Mouse (Mus musculus) midbrain, embryonic 13.5 days (tissue): ENCODE results near the gene Entpd6. TPM values are rescaled to one million over a fixed set of nuclear protein-coding genes. Genes with fewer than 3 reads are reported as not detected.

Source experiments
- ATAC-seq: fragments of 200-750 bp; cut with Nextera tagmentation; 2 replicates; pipeline ENCODE4 v1.8.0; 2017; ENCODE audit warnings: mild to moderate bottlenecking, moderate TSS enrichment, moderate library complexity
- H3K27ac ChIP-seq: fragments of 300-500 bp; sonication (generic); 2 replicates; pipeline ENCODE4 v1.5.1; 2015; ENCODE audit warnings: inconsistent platforms, mild to moderate bottlenecking, moderate library complexity
- H3K27me3 ChIP-seq: fragments of 300-500 bp; sonication (generic); 2 replicates; pipeline ENCODE4 v1.6.1; 2015; ENCODE audit warnings: mild to moderate bottlenecking, inconsistent platforms
- H3K36me3 ChIP-seq: fragments of 300-500 bp; sonication (generic); 2 replicates; pipeline ENCODE4 v1.6.1; 2015; ENCODE audit warnings: mild to moderate bottlenecking, inconsistent platforms
- H3K4me1 ChIP-seq: fragments of 300-500 bp; sonication (generic); replicated peaks from 2 replicates; pipeline ENCODE4 v1.6.1; 2015; ENCODE audit warnings: inconsistent platforms
- H3K4me2 ChIP-seq: fragments of 300-500 bp; sonication (generic); replicated peaks from 2 replicates; pipeline ENCODE4 v1.6.1; 2015; ENCODE audit warnings: moderate library complexity, mild to moderate bottlenecking, inconsistent platforms
- H3K4me3 ChIP-seq: fragments of 300-500 bp; sonication (generic); replicated peaks from 2 replicates; pipeline ENCODE4 v1.5.1; 2015; ENCODE audit warnings: mild to moderate bottlenecking, inconsistent platforms
- H3K9ac ChIP-seq: fragments of 300-500 bp; sonication (generic); replicated peaks from 2 replicates; pipeline ENCODE4 v1.6.1; 2015; ENCODE audit warnings: mild to moderate bottlenecking, inconsistent platforms
- H3K9me3 ChIP-seq: fragments of 300-500 bp; sonication (generic); 2 replicates; pipeline ENCODE4 v1.6.1; 2016; ENCODE audit warnings: mild to moderate bottlenecking, inconsistent platforms
- WGBS: fragments of 180-500 bp; shearing (Covaris S2); methylation state at CpG from one replicate; pipeline ENCODE4 v1.1.7; 2015; 5-methylcytosine and 5-hydroxymethylcytosine counted together
- polyA plus RNA-seq: library from polyadenylated mRNA; unstranded; fragments of >200 nt; fragmentation: Nextera tagmentation; extraction: Ambion mirVana; gene quantifications from 2 replicates; pipeline ENCODE4 v1.2.1, GENCODE M21; 2015

Gene Entpd6
- 43.0 and 47.6 TPM in 2 replicates for polyA plus RNA-seq

GRCm38 (mm10) chr2:150748854-150749253 lies at the start of gene Entpd6:
TSS of gene Entpd6 (plus strand) at chr2:150749042.
- ATAC-seq = peak; percentile 98
- 0% methylated on average over 30 of the region's 30 CpGs for WGBS
- Histone ChIP-seq H3K27ac (peak within 1 kb of the TSS; percentile 86), H3K9ac (peak within 1 kb of the TSS; percentile 87), H3K4me3 (peak within 1 kb of the TSS; percentile 81), H3K9me3 (no peaks in the 10 kb centered on the region), H3K27me3 (peaks cover 12% of the 10 kb centered on the region; the same call in 1 of the 2 replicates), H3K36me3 (peaks cover 12% of the 10 kb centered on the region), H3K4me2 (peak within 1 kb of the TSS; percentile 94), H3K4me1 (peaks cover 11% of the 10 kb centered on the region)

- H3K4me1 ChIP-seq = no peaks in the 10 kb centered on the region
- no peaks in the 10 kb centered on the region for H3K36me3 ChIP-seq
- H3K4me2 ChIP-seq = no peak overlapping the region
- H3K9me3 ChIP-seq = no peaks in the 10 kb centered on the region
- no peak overlapping the region for H3K4me3 ChIP-seq
- no peak overlapping the region for H3K9ac ChIP-seq
- no peak overlapping the region for H3K27ac ChIP-seq
- H3K27me3 ChIP-seq = no peaks in the 10 kb centered on the region
- WGBS = 77% methylated on average over 4 of the region's 4 CpGs
- ATAC-seq = no peak
Measured at GRCm38 (mm10) chr2:150712167-150712674, 36.6 kb upstream of the Entpd6 start.

DNA sequence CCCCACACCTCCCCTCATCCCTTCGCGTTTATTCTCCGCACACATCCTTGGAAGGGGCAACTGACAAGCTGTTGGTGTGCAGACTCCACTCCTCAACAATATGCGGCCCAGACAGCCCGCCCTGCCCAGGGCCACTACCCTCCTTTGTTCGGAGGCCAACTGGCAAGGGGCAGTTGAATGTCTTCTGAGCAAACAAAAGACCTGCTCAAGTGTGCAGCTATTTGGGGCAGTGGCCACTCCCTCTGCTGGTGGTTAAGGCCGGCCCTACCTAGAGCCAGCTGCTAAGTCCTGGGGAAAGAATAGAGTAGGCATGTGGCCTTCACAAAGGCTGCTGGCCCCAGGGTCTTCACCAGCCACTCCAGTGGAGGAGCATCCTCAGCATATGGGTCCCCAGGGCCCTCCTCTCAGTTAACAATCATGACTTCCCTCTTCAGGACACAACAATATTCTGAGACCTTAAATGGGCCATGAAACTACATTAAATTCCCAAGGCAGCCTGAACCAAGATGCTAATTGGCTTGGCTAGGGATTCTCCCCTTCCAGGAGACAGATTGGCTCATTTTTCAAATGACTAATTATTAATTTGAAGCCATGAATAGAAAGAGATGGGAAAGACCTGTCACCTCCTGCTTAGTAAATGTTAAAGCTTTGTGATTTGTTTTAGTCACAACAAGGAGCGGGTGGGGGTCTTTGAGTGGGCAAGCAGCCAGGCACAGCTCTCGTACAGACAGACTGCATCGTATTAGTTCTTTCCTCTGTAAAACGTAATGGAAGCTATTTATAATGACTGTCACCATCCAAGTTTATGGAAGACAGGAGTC lies 12.9 kb upstream of the Entpd6 start:
- 21% methylated on average over 11 of the region's 11 CpGs for WGBS
- Histone ChIP-seq H3K4me3 (no peak overlapping the region), H3K27me3 (no peaks in the 10 kb centered on the region), H3K9ac (no peak overlapping the region), H3K4me1 (peaks cover 7% of the 10 kb centered on the region), H3K36me3 (no peaks in the 10 kb centered on the region), H3K4me2 (peak overlapping the region; percentile 32), H3K9me3 (no peaks in the 10 kb centered on the region), H3K27ac (no peak overlapping the region)
- ATAC-seq = peak; percentile 96

GRCm38 (mm10) chr2:150737881-150738280 lies 11.0 kb upstream of the Entpd6 start:
- Histone ChIP-seq H3K27me3 (no peaks in the 10 kb centered on the region), H3K9me3 (no peaks in the 10 kb centered on the region), H3K9ac (no peak overlapping the region), H3K4me1 (peaks cover 7% of the 10 kb centered on the region), H3K36me3 (no peaks in the 10 kb centered on the region), H3K4me3 (no peak overlapping the region), H3K4me2 (no peak overlapping the region), H3K27ac (no peak overlapping the region)
- 85% methylated on average over 9 of the region's 9 CpGs for WGBS
- no peak for ATAC-seq

DNA sequence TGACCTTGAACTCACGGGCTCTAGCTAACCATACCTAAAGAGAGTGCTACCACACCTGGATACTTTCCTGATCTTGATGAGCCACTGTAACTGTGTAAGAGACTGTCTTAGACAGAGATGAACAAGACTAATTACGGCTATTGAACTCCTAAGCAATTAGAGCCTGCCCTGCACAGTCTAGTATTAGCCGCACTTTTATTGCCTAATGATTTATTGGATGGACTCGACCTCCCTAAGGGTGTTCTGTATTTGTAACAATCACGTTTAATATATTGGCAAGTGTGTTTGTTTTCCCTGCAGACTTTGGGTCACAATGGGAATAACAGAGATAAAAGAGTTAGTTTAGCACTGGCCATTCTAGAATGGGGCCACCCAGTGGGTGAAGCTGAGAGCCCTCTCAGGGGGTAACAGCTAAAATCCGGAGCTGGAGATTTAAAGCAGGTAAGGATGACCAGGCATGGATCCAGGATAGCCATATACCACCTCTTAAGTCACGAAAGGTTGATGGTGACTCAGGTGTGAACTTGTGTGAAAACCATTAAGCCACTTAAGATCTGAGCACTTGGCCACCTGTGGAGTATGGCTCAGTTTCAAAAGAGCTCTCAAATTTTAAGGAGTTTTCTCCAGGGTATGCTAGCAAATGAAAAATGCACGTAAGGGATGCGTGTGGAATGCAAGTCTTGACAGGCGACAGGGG lies 8.5 kb upstream of the Entpd6 start:
- H3K36me3 ChIP-seq = no peaks in the 10 kb centered on the region
- no peak overlapping the region for H3K4me2 ChIP-seq
- H3K27ac ChIP-seq = no peak overlapping the region
- 0 out of 2 replicates have a peak, but pooled peaks cover 4% of the 10 kb centered on the region for H3K27me3 ChIP-seq
- H3K4me3 ChIP-seq = no peak overlapping the region
- no peak overlapping the region for H3K9ac ChIP-seq
- 72% methylated on average over 10 of the region's 10 CpGs for WGBS
- no peaks in the 10 kb centered on the region for H3K9me3 ChIP-seq
- H3K4me1 ChIP-seq = peaks cover 7% of the 10 kb centered on the region
- no peak for ATAC-seq

- Histone ChIP-seq H3K4me3 (no peak overlapping the region), H3K4me2 (no peak overlapping the region), H3K27ac (no peak overlapping the region), H3K36me3 (no peaks in the 10 kb centered on the region), H3K27me3 (peaks cover 8% of the 10 kb centered on the region; the same call in 1 of the 2 replicates), H3K9ac (no peak overlapping the region), H3K9me3 (no peaks in the 10 kb centered on the region), H3K4me1 (no peaks in the 10 kb centered on the region)
- 63% methylated on average over 4 of the region's 4 CpGs for WGBS
- ATAC-seq = peak; percentile 62
Measured at GRCm38 (mm10) chr2:150741405-150741804, 7.4 kb upstream of the Entpd6 start.

DNA sequence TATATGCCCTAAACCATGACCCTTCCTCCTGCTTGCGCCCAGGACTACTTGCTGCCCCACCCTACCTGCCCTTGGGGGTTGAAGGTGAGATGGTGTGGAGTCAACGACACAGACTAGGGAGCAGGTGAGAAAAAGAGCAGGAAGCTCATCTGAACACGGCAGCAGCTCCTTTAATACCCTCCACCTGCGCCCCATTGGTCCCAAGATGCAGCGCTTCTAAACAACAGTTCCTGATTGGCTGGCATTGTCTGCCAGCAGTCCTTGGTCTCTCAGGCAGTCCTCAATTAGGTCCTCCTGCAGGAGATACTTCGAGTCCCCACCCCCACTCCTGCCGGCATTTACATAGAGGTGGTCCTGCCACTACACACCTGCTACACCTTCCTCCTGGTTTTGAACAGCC lies 3.8 kb upstream of the Entpd6 start:
- ATAC-seq = no peak
- 82% methylated on average over 7 of the region's 7 CpGs for WGBS
- Histone ChIP-seq H3K4me3 (no peak overlapping the region), H3K36me3 (no peaks in the 10 kb centered on the region), H3K9ac (no peak overlapping the region), H3K4me2 (no peak overlapping the region), H3K27me3 (peaks cover 12% of the 10 kb centered on the region; the same call in 1 of the 2 replicates), H3K27ac (no peak overlapping the region), H3K9me3 (no peaks in the 10 kb centered on the region), H3K4me1 (peaks cover 8% of the 10 kb centered on the region)

GRCm38 (mm10) chr2:150749283-150749682 lies 441 bp downstream of the Entpd6 start:
- 0% methylated on average over 24 of the region's 24 CpGs for WGBS

DNA sequence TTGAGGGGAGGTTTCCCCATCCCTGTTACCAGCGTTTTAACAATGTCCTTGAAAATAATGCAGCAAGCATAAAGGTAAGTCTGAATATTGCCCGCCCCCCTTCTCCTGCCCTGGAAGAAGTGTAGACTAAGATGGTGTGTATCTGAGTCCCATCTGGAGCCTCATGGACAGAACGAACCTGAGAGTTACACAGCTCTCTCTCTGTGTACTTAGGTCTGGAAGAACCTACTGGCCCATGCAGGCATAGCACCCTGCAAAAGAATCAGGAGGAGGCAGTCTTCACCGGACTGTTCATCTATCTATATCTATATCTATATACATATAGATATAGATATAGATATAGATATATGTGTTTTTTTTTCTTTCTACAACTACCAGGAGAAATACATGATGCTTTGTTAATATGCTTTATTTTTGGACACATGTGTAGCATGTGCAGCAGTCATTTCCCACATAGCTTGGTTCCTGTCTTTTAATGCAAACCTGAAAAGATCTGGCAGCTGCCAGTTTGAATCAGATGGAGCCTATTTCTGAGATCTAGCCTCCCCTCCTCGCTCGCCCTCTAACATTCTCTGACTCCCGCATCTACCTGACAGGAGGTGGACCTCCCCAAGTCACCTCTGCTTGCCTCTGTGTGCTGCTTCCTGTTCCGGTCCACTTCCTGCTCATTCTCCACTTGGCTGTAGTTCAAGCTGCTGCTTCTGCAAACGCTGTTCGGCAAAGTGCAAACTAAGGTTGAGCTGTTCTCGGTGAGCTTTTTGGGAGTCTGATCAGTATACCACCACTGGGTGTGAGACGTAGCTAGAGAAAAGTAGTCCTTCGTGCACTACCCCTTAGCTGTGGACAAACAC lies 1.5 kb downstream of the Entpd6 start:
- no peak overlapping the region; the same call in 1 of the 2 replicates for H3K9ac ChIP-seq
- peak overlapping the region; percentile 81 for H3K4me3 ChIP-seq
- H3K4me1 ChIP-seq = peaks cover 11% of the 10 kb centered on the region
- no peak overlapping the region for H3K27ac ChIP-seq
- WGBS = 86% methylated on average over 13 of the region's 13 CpGs
- peaks cover 18% of the 10 kb centered on the region for H3K36me3 ChIP-seq
- H3K4me2 ChIP-seq = peak overlapping the region; percentile 94
- H3K27me3 ChIP-seq = peaks cover 8% of the 10 kb centered on the region; the same call in 1 of the 2 replicates
- no peaks in the 10 kb centered on the region for H3K9me3 ChIP-seq
- no peak for ATAC-seq

More at GRCm38 (mm10) chr2:150749283-150749682, 441 bp downstream of the Entpd6 start:
- no peaks in the 10 kb centered on the region for H3K9me3 ChIP-seq
- H3K9ac ChIP-seq = peak overlapping the region; percentile 87
- H3K4me3 ChIP-seq = peak overlapping the region; percentile 81
- H3K36me3 ChIP-seq = peaks cover 13% of the 10 kb centered on the region
- H3K27me3 ChIP-seq = peaks cover 12% of the 10 kb centered on the region; the same call in 1 of the 2 replicates
- H3K4me2 ChIP-seq = peak overlapping the region; percentile 94
- H3K4me1 ChIP-seq = peaks cover 11% of the 10 kb centered on the region
- ATAC-seq = peak; percentile 91
- peak overlapping the region; percentile 86 for H3K27ac ChIP-seq

DNA sequence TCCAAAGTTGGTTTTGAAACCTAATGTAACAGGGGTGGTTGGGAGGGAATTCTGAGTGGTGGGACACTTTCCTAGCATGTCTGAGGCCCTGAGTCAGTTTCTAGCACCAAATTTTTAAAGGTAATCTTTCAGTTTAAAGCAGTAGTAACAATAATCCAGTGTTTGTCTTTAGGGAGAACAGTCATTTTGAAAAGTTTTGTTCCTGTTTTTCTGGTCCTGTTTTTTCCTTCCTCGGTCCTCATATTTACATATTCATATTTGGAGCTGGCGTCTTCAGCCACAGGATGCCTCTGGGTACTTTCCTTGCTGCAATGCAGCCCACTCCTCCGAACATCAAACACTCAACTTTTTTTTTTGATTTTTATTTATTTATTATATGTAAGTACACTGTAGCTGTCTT lies 6.2 kb downstream of the Entpd6 start:
- Histone ChIP-seq H3K36me3 (peaks cover 60% of the 10 kb centered on the region), H3K4me3 (no peak overlapping the region), H3K4me2 (no peak overlapping the region), H3K4me1 (peaks cover 2% of the 10 kb centered on the region), H3K9ac (no peak overlapping the region), H3K9me3 (no peaks in the 10 kb centered on the region), H3K27ac (no peak overlapping the region), H3K27me3 (no peaks in the 10 kb centered on the region)
- ATAC-seq = no peak
- 93% methylated on average over 3 of the region's 3 CpGs for WGBS

GRCm38 (mm10) chr2:150761476-150761875 lies 12.6 kb downstream of the Entpd6 start:
- Histone ChIP-seq H3K27ac (no peak overlapping the region), H3K9ac (no peak overlapping the region), H3K9me3 (no peaks in the 10 kb centered on the region), H3K36me3 (peaks cover 87% of the 10 kb centered on the region), H3K27me3 (no peaks in the 10 kb centered on the region), H3K4me3 (no peak overlapping the region), H3K4me2 (no peak overlapping the region), H3K4me1 (no peaks in the 10 kb centered on the region)
- 84% methylated on average over 7 of the region's 7 CpGs for WGBS
- no peak for ATAC-seq
